Mouse (Mus musculus): ENCODE results near the gene Ppp4c. TPM values are rescaled to one million over a fixed set of nuclear protein-coding genes. Genes with fewer than 3 reads are reported as not detected.

The Ppp4c gene
- polyA plus RNA-seq, 1 experiment from 2014 or later: 374 TPM

DNA sequence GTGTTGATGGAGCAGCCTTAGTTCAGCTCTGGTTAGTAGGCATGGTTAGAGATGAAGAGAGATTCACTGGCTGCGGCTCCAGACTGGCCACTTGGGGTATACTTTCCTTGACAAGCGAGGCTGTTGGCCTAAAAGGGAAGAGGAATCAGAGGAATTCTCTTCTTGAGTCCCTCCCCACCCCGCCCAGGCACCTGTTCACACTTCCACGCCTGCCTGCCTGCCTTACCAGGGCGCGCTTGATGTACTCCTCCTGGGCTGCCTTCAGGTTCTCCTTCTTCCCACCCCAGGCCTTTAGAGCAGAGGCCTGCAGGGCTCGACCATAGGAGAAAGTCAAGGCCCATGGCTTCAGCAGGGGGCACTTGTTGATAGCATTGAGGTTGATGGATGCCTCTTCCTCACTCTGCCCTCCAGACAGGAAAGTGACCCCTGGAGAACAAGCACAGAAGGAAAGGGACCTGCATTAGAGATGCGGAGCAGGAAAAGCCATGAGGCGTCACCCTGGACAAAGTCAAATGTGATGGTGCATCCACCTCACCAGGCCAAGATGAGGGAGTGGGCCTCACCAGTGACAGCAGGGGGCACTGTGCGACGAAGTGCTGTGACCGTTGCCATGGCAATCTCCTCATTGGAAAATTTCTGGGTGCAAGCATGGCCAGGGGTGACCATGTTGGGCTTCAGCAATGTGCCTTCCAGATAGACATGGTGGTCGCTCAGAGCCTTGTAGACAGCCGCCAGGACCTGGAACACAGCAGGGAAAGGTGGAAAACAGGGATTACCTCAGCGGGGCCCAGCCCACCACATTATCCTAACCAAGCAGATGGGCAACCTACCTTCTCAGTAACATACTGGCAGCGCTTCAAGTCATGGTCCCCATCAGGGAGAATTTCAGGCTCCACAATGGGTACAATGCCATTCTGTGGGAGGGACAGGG, 3.4 kb upstream of the Ppp4c start:
- H3K9ac ChIP-seq (replicated peaks; ENCODE audit: low read length): no peak overlapping the region
- ATAC-seq (replicated peaks; ENCODE audit: insufficient number of reproducible peaks, low FRiP score, low TSS enrichment, low read depth) (no peak), DNase-seq (ENCODE audit: low spot score) (no peak)
- WGBS: 85% methylated on average over 16 of the region's 16 CpGs
- H3K4me3 ChIP-seq (ENCODE audit: low read depth, low read length): no peak overlapping the region
- H3K4me2 ChIP-seq (ENCODE audit: low read depth, low read length): no peak overlapping the region
- no peaks in the 10 kb centered on the region for H3K9me3 ChIP-seq (replicated peaks; ENCODE audit: control insufficient read depth, low read length)
- H3K27me3 ChIP-seq (ENCODE audit: control insufficient read depth, insufficient read depth, low read length): no peaks in the 10 kb centered on the region
- H3K4me1 ChIP-seq (ENCODE audit: control insufficient read depth, insufficient read depth, low read length): peaks cover 3% of the 10 kb centered on the region
- peaks cover 9% of the 10 kb centered on the region for H3K36me3 ChIP-seq (replicated peaks; ENCODE audit: control insufficient read depth, insufficient read depth, low read depth, low read length)
- no peak overlapping the region for H3K27ac ChIP-seq (replicated peaks; ENCODE audit: low read depth, low read length)

DNA sequence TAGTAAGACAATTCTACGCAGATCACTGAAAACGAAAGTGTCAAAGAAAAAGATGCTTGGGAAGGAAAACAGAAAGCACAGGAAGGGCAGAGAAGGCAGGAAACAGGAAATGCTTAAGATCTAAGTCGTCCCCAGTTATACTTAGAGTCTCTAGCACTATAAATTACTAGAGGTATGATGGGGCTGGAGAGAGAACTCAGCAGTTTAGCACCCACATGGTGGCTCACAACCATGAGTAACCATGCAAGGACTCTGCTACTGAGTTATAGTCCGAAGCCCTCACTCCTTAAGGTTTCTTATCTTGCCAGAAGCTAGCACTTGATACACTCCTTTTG, 1.9 kb upstream of the Ppp4c start:
- H3K36me3 ChIP-seq (replicated peaks; ENCODE audit: control insufficient read depth, insufficient read depth, low read depth, low read length): peaks cover 16% of the 10 kb centered on the region
- ATAC-seq (replicated peaks; ENCODE audit: insufficient number of reproducible peaks, low FRiP score, low TSS enrichment, low read depth): no peak
- WGBS: 70% methylated on average over 4 of the region's 4 CpGs
- H3K9ac ChIP-seq (replicated peaks; ENCODE audit: low read length): no peak overlapping the region
- DNase-seq (ENCODE audit: low spot score): no peak
- no peak overlapping the region for H3K4me3 ChIP-seq (ENCODE audit: low read depth, low read length)
- no peaks in the 10 kb centered on the region for H3K9me3 ChIP-seq (replicated peaks; ENCODE audit: control insufficient read depth, low read length)
- no peak overlapping the region for H3K27ac ChIP-seq (replicated peaks; ENCODE audit: low read depth, low read length)
- H3K4me2 ChIP-seq (ENCODE audit: low read depth, low read length): no peak overlapping the region
- peaks cover 3% of the 10 kb centered on the region for H3K4me1 ChIP-seq (ENCODE audit: control insufficient read depth, insufficient read depth, low read length)
- H3K27me3 ChIP-seq (ENCODE audit: control insufficient read depth, insufficient read depth, low read length): no peaks in the 10 kb centered on the region

DNA sequence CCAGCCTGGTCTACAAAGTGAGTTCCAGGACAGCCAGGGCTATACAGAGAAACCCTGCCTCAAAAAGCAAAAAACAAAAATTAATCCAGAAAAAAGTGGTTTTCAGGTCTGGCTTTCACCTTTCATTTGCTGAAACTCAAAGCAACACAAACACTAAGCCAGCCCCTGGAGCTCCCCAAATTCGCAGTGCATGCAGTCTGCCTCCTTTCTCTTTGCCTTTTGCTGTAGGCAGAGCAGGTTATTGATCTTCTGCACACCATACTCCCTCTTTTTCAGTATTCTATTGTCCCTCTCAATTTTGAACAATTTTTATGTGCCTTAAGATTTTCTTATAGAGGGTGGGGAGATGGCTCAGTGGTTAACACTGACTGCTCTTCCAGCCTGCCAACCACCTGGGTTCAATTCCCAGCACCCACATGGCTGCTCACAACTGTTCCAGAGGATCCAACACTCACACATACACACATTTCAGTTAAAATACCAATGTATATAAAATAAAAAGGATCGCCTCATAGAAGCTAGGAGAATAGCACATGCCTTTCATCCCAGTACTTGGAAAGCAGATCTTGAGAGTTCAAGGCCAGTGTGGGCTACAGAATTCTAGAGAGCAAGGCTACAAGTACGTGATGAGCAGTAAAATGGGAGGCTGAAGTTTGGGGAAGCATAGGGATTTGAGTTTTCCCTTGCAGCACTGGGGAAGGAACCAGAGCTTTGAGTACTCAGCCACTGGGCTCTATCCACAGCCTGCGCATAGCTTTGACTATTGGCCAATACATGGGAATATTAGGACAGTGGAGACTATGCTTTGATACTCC, 1.4 kb upstream of the Ppp4c start:
- H3K36me3 ChIP-seq (replicated peaks; ENCODE audit: control insufficient read depth, insufficient read depth, low read depth, low read length): peaks cover 16% of the 10 kb centered on the region
- ATAC-seq (replicated peaks; ENCODE audit: insufficient number of reproducible peaks, low FRiP score, low TSS enrichment, low read depth): no peak

DNA sequence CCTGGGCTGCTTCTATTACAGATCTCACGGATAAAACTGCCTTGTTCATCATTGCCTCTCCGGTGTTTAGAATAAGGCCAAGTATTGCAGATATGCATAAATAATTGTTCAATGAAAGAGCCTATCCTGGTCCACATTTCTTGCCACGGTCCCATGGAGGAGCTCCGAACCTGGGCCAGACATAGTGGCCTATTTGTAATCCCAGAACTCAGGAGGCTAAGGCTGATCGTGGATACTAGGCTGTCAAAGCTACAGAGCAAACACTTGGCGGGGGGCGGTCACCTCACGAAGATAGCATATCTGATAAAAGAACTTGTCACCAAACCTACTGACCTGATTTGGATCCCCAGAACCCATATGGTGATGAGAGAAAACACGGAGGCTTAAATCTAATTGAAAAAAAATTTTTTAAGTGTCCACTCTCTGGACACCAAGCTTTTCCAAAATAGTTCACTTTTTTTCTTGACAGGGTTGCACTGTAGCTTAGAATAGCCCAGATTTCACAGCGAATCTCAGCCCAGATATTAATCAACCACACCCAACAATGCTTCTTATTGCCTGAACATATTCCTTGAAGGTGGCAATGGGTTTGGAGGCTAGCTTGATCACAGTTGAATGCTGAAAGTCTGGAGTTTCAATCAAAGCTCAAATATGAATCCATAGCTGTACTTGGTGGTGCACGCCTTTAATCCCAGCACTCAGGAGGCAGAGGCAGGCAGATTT, 586 bp upstream of the Ppp4c start:
- WGBS: 24% methylated on average over 11 of the region's 11 CpGs
- ATAC-seq (replicated peaks; ENCODE audit: insufficient number of reproducible peaks, low FRiP score, low TSS enrichment, low read depth): peak; percentile 22; the same call in 1 of the 2 replicates
- Histone ChIP-seq H3K4me1 (ENCODE audit: control insufficient read depth, insufficient read depth, low read length) (peaks cover 3% of the 10 kb centered on the region), H3K36me3 (replicated peaks; ENCODE audit: control insufficient read depth, insufficient read depth, low read depth, low read length) (peaks cover 22% of the 10 kb centered on the region), H3K27ac (replicated peaks; ENCODE audit: low read depth, low read length) (peak overlapping the region; percentile 91), H3K9ac (replicated peaks; ENCODE audit: low read length) (peak overlapping the region; percentile 47), H3K27me3 (ENCODE audit: control insufficient read depth, insufficient read depth, low read length) (no peaks in the 10 kb centered on the region), H3K4me3 (ENCODE audit: low read depth, low read length) (peak overlapping the region; percentile 79), H3K4me2 (ENCODE audit: low read depth, low read length) (peak overlapping the region; percentile 57), H3K9me3 (replicated peaks; ENCODE audit: control insufficient read depth, low read length) (no peaks in the 10 kb centered on the region)
- DNase-seq (ENCODE audit: low spot score): no peak

More for the DNA sequence above, 1.4 kb upstream of the Ppp4c start:
- DNase-seq (ENCODE audit: low spot score): no peak
- Histone ChIP-seq H3K27ac (replicated peaks; ENCODE audit: low read depth, low read length) (no peak overlapping the region), H3K4me1 (ENCODE audit: control insufficient read depth, insufficient read depth, low read length) (peaks cover 3% of the 10 kb centered on the region), H3K27me3 (ENCODE audit: control insufficient read depth, insufficient read depth, low read length) (no peaks in the 10 kb centered on the region), H3K9me3 (replicated peaks; ENCODE audit: control insufficient read depth, low read length) (no peaks in the 10 kb centered on the region), H3K4me3 (ENCODE audit: low read depth, low read length) (no peak overlapping the region), H3K4me2 (ENCODE audit: low read depth, low read length) (no peak overlapping the region), H3K9ac (replicated peaks; ENCODE audit: low read length) (no peak overlapping the region)
- WGBS: 73% methylated on average over 4 of the region's 4 CpGs

DNA sequence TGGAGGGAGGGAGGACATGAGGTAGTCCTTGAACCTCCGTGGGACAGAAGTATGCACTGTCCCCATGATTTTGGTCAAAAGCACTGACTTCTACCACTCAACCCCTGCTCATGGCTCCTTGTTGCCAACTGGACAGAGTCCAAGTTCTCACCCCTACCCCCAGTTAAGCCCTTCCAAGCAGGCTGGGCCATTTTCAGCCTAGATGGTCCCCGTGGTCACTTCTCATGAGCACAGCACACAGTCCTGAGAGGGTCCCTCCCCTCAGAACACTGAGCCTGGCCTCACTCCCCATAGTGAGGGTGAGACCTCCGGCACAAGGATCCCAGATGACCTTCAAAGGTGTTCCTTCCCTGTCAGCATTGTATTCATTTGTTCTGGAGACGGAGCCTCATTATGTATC, 3.2 kb downstream of the Ppp4c start:
- WGBS: 94% methylated on average over 4 of the region's 4 CpGs
- Histone ChIP-seq H3K36me3 (replicated peaks; ENCODE audit: control insufficient read depth, insufficient read depth, low read depth, low read length) (peaks cover 29% of the 10 kb centered on the region), H3K4me1 (ENCODE audit: control insufficient read depth, insufficient read depth, low read length) (no peaks in the 10 kb centered on the region; the same call in 1 of the 2 replicates), H3K4me3 (ENCODE audit: low read depth, low read length) (no peak overlapping the region), H3K9ac (replicated peaks; ENCODE audit: low read length) (no peak overlapping the region), H3K4me2 (ENCODE audit: low read depth, low read length) (no peak overlapping the region), H3K27ac (replicated peaks; ENCODE audit: low read depth, low read length) (no peak overlapping the region), H3K27me3 (ENCODE audit: control insufficient read depth, insufficient read depth, low read length) (no peaks in the 10 kb centered on the region), H3K9me3 (replicated peaks; ENCODE audit: control insufficient read depth, low read length) (no peaks in the 10 kb centered on the region)
- ATAC-seq (replicated peaks; ENCODE audit: insufficient number of reproducible peaks, low FRiP score, low TSS enrichment, low read depth): no peak
- DNase-seq (ENCODE audit: low spot score): no peak

DNA sequence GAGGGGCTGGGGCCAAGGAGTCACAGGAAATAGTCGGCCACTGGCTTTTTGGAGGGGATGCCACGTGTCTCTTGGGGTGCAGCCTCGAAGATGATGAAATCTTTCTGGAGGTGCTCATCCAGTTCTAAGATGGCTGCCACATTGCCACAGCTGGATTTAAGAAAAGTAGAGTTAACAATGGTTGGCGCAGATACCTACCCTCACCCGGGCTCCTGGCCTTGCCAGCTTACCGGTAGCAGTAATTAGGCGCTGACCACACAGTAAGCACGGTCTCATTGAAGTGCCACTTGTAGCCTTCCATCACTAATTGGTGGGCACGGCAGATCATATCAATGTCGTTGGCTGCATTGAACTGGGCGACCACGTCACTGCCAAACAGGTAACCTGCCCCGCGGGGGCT, 6.2 kb downstream of the Ppp4c start:
- no peak for ATAC-seq (replicated peaks; ENCODE audit: insufficient number of reproducible peaks, low FRiP score, low TSS enrichment, low read depth)
- H3K4me1 ChIP-seq (ENCODE audit: control insufficient read depth, insufficient read depth, low read length): peaks cover 1% of the 10 kb centered on the region
- no peak overlapping the region for H3K4me2 ChIP-seq (ENCODE audit: low read depth, low read length)
- no peaks in the 10 kb centered on the region for H3K27me3 ChIP-seq (ENCODE audit: control insufficient read depth, insufficient read depth, low read length)
- WGBS: 91% methylated on average over 14 of the region's 14 CpGs
- H3K4me3 ChIP-seq (ENCODE audit: low read depth, low read length): no peak overlapping the region
- no peak for DNase-seq (ENCODE audit: low spot score)
- H3K9ac ChIP-seq (replicated peaks; ENCODE audit: low read length): no peak overlapping the region
- H3K9me3 ChIP-seq (replicated peaks; ENCODE audit: control insufficient read depth, low read length): no peaks in the 10 kb centered on the region
- no peak overlapping the region for H3K27ac ChIP-seq (replicated peaks; ENCODE audit: low read depth, low read length)
- peaks cover 29% of the 10 kb centered on the region for H3K36me3 ChIP-seq (replicated peaks; ENCODE audit: control insufficient read depth, insufficient read depth, low read depth, low read length)

DNA sequence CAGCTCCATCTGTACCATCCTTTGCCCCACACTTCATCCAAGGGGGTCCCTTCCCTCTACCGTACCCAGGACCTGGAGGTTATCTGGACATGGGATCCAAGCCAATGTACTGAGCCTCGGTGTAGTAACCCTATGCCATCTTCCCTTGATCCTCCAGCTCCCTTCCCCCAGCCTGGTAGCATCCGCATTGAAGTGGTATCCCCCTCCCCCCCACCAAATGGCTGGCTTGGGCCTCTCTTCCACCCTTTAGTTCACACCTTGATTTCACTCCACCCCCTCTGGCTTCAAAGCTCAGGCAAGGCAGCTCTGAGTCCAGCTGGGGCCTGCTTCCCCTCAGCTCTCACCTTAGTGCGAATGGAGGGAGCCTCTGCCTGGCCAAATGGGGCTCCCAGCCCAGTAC, 7.2 kb downstream of the Ppp4c start:
- Histone ChIP-seq H3K9ac (replicated peaks; ENCODE audit: low read length) (no peak overlapping the region), H3K27me3 (ENCODE audit: control insufficient read depth, insufficient read depth, low read length) (no peaks in the 10 kb centered on the region), H3K36me3 (replicated peaks; ENCODE audit: control insufficient read depth, insufficient read depth, low read depth, low read length) (peaks cover 29% of the 10 kb centered on the region), H3K4me1 (ENCODE audit: control insufficient read depth, insufficient read depth, low read length) (peaks cover 4% of the 10 kb centered on the region), H3K4me2 (ENCODE audit: low read depth, low read length) (no peak overlapping the region), H3K4me3 (ENCODE audit: low read depth, low read length) (no peak overlapping the region), H3K27ac (replicated peaks; ENCODE audit: low read depth, low read length) (no peak overlapping the region), H3K9me3 (replicated peaks; ENCODE audit: control insufficient read depth, low read length) (no peaks in the 10 kb centered on the region)
- ATAC-seq (replicated peaks; ENCODE audit: insufficient number of reproducible peaks, low FRiP score, low TSS enrichment, low read depth) (no peak), DNase-seq (ENCODE audit: low spot score) (no peak)
- WGBS: 78% methylated on average over 4 of the region's 4 CpGs

Data from embryonic facial prominence, embryonic 11.5 days (tissue).